In the genomic region with DNA sequence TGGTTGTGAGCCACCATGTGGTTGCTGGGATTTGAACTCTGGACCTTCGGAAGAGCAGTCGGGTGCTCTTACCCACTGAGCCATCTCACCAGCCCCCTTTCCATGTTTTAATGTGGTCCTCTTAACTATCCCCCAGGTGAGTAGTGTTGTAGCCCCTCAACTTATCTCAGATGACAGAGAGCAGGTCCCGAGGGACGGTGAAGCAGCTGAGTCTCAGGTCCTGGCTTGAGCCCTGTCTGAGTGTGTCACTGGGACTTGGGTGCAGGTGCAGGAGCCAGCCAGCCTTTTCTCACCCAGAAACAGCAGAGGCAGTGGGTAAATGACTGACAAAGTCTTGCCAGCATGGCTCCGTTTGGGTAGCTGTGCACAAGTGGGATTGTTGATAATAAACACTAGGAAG, we compare ENCODE assay signal across 15 mouse cellular contexts. TPM values are rescaled to one million over a fixed set of nuclear protein-coding genes. Genes with fewer than 3 reads are reported as not detected.
"Had no signal": no experiment of that assay in that cellular context is flagged by ENCODE, and none has a peak within 500 bp of the region (broad histone marks: within the 10 kb centered on the region; RNA-seq: fewer than 3 reads in every experiment).

No protein-coding gene starts in this region.

- H3K4me1 ChIP-seq: intestine, embryonic 15.5 days; limb, embryonic 12.5 days; liver, embryonic 13.5 days had no signal

- DNase-seq: kidney, adult 18-20 months; kidney, postnatal 25 days; layer of hippocampus, postnatal 36 days; liver, embryonic 13.5 days; lung, adult 2 months; lung, postnatal 10 days; retina, postnatal 1 day; right cerebral cortex, postnatal 4 days; thymus, postnatal 36 days had no signal

- H3K27me3 ChIP-seq: intestine, embryonic 15.5 days; neural tube, embryonic 13.5 days had no signal

- H3K9ac ChIP-seq: intestine, embryonic 15.5 days; kidney, embryonic 15.5 days; limb, embryonic 12.5 days; liver, embryonic 13.5 days; neural tube, embryonic 13.5 days had no signal

- H3K4me2 ChIP-seq: intestine, embryonic 15.5 days; kidney, embryonic 15.5 days; limb, embryonic 12.5 days; liver, embryonic 13.5 days; neural tube, embryonic 13.5 days had no signal

- H3K27ac ChIP-seq: intestine, embryonic 15.5 days; kidney, embryonic 15.5 days; limb, embryonic 12.5 days; liver, embryonic 13.5 days; midbrain, embryonic 10.5 days; neural tube, embryonic 13.5 days had no signal

- H3K36me3 ChIP-seq: intestine, embryonic 15.5 days; kidney, embryonic 15.5 days; limb, embryonic 12.5 days; liver, embryonic 13.5 days; midbrain, embryonic 10.5 days; neural tube, embryonic 13.5 days had no signal

- H3K4me3 ChIP-seq: intestine, embryonic 15.5 days; kidney, embryonic 15.5 days; limb, embryonic 12.5 days; liver, embryonic 13.5 days; midbrain, embryonic 10.5 days; neural tube, embryonic 13.5 days had no signal

- H3K9me3 ChIP-seq: intestine, embryonic 15.5 days; kidney, embryonic 15.5 days; limb, embryonic 12.5 days; liver, embryonic 13.5 days; midbrain, embryonic 10.5 days; neural tube, embryonic 13.5 days had no signal

- ATAC-seq: intestine, embryonic 15.5 days; midbrain, embryonic 16.5 days had no signal

RNA-seq across cellular contexts. Expression of a gene that starts 14.3 kb away (rescaled TPM):
- polyA plus RNA-seq: limb, embryonic 12.5 days; midbrain, embryonic 10.5 days; midbrain, embryonic 16.5 days; neural tube, embryonic 13.5 days had no signal
